Mouse (Mus musculus) liver, embryonic 16.5 days (tissue): ENCODE data around the gene Kcnv2. TPM values are rescaled to one million over a fixed set of nuclear protein-coding genes. Genes with fewer than 3 reads are reported as not detected.

Experiments used
- ATAC-seq: fragments of 200-750 bp; cut with Nextera tagmentation; 2 replicates; pipeline ENCODE4 v1.8.0; 2017; ENCODE audit warnings: low read depth, mild to moderate bottlenecking, moderate number of reproducible peaks, moderate library complexity
- H3K27ac ChIP-seq: fragments of 300-500 bp; sonication (generic); 2 replicates; pipeline ENCODE4 v1.5.1; 2014; ENCODE audit warnings: mild to moderate bottlenecking, low read length
- H3K27me3 ChIP-seq: fragments of 300-500 bp; sonication (generic); 2 replicates; pipeline ENCODE4 v1.6.1; 2014; ENCODE audit warnings: low read depth, low read length, mixed read lengths; ENCODE audit not compliant: control insufficient read depth, insufficient read depth
- H3K36me3 ChIP-seq: fragments of 300-500 bp; sonication (generic); 2 replicates; pipeline ENCODE4 v1.6.1; 2014; ENCODE audit warnings: mild to moderate bottlenecking; ENCODE audit not compliant: control insufficient read depth, insufficient read depth
- H3K4me1 ChIP-seq: fragments of 300-500 bp; sonication (generic); 2 replicates; pipeline ENCODE4 v1.6.1; 2014; ENCODE audit warnings: low read depth, low read length, mixed read lengths; ENCODE audit not compliant: control insufficient read depth
- H3K4me2 ChIP-seq: fragments of 300-500 bp; sonication (generic); 2 replicates; pipeline ENCODE4 v1.6.1; 2014; ENCODE audit warnings: low read depth, low read length, mixed read lengths
- H3K4me3 ChIP-seq: fragments of 300-500 bp; sonication (generic); 2 replicates; pipeline ENCODE4 v1.5.1; 2014; ENCODE audit warnings: low read depth, mild to moderate bottlenecking, low read length
- H3K9ac ChIP-seq: fragments of 300-500 bp; sonication (generic); 2 replicates; pipeline ENCODE4 v1.6.1; 2014; ENCODE audit warnings: low read depth, low read length
- H3K9me3 ChIP-seq: fragments of 300-500 bp; sonication (generic); replicated peaks from 2 replicates; pipeline ENCODE4 v1.6.1; 2016; ENCODE audit warnings: low read length; ENCODE audit not compliant: control insufficient read depth
- WGBS: fragments of 180-500 bp; shearing (Covaris S2); extraction: QIAGEN DNeasy Blood & Tissue Kit; methylation state at CpG from one replicate; pipeline ENCODE4 v1.1.7; 2014; ENCODE audit not compliant: insufficient replicate concordance; 5-methylcytosine and 5-hydroxymethylcytosine counted together
- polyA plus RNA-seq: library from polyadenylated mRNA; unstranded; fragments of >200 nt; fragmentation: Nextera tagmentation; extraction: Ambion mirVana; gene quantifications from 2 replicates; pipeline ENCODE4 v1.2.1, GENCODE M21; 2015

The Kcnv2 gene
- not detected in 2 replicates for polyA plus RNA-seq

GRCm38 (mm10) chr19:27322281-27322680 is at the start of gene Kcnv2:
TSS of gene Kcnv2 (plus strand) at chr19:27322588.
- no peak within 1 kb of the TSS for H3K4me2 ChIP-seq
- H3K36me3 ChIP-seq: no peaks in the 10 kb centered on the region
- H3K9ac ChIP-seq: no peak within 1 kb of the TSS
- H3K4me1 ChIP-seq: no peaks in the 10 kb centered on the region
- H3K4me3 ChIP-seq: no peak within 1 kb of the TSS
- no peaks in the 10 kb centered on the region for H3K9me3 ChIP-seq
- 47% methylated on average over 5 of the region's 5 CpGs for WGBS
- ATAC-seq: no peak
- H3K27ac ChIP-seq: no peak within 1 kb of the TSS
- H3K27me3 ChIP-seq: no peaks in the 10 kb centered on the region

DNA sequence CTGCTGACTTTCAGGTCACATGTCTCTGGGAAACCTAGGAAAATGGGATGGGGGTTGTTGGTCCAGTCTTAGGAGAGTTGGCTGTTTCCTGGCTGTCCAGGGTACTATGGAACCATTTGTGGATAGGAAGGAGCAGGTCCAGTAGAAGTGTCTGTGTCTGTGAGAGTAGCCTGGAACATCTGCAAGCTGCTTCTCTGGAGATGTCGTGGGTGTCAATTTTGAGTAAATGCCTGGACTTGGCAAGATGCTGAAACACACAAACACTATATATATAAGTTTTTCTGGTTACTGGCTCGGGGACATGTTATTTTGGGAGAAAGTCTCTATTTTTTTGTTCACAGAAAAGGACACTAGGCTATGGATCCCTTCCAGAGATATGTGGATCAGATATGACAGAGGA is 49.0 kb upstream of the Kcnv2 start:
- no peaks in the 10 kb centered on the region for H3K4me1 ChIP-seq
- H3K4me2 ChIP-seq: no peak overlapping the region
- H3K9ac ChIP-seq: no peak overlapping the region
- no peak overlapping the region for H3K4me3 ChIP-seq
- no peak for ATAC-seq
- H3K27me3 ChIP-seq: no peaks in the 10 kb centered on the region
- no peak overlapping the region for H3K27ac ChIP-seq
- 46% methylated on average over 2 of the region's 2 CpGs for WGBS
- H3K36me3 ChIP-seq: no peaks in the 10 kb centered on the region
- H3K9me3 ChIP-seq: no peaks in the 10 kb centered on the region

DNA sequence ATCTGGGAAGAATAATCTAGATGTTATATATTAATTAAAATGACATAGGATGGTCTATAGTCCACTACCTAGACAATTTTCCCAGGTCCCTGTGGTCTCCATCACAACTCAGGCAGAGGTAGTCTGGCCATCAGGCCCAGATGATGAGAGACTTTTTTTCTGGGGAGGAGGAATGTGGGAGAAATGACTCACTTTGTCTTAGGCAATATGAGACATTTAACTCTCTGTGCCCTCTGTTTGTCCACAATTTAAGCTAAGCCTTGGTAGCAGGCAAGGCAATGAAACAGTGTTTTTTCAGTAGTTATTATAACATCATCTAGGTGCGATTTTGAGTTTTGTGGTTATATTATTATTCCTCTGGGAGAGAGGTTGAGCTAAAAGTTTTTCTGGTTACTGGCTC is 48.0 kb upstream of the Kcnv2 start:
- H3K9me3 ChIP-seq: no peaks in the 10 kb centered on the region
- ATAC-seq: no peak
- WGBS: 52% methylated on average over 1 of the region's 1 CpGs

GRCm38 (mm10) chr19:27279174-27279573 is 43.2 kb upstream of the Kcnv2 start:
- no peaks in the 10 kb centered on the region for H3K4me1 ChIP-seq
- ATAC-seq: no peak
- no peak overlapping the region for H3K27ac ChIP-seq
- no peaks in the 10 kb centered on the region for H3K27me3 ChIP-seq
- H3K4me3 ChIP-seq: no peak overlapping the region
- H3K4me2 ChIP-seq: no peak overlapping the region
- H3K9ac ChIP-seq: no peak overlapping the region
- no peaks in the 10 kb centered on the region for H3K9me3 ChIP-seq
- 61% methylated on average over 2 of the region's 2 CpGs for WGBS
- H3K36me3 ChIP-seq: no peaks in the 10 kb centered on the region

More for the DNA sequence above, 48.0 kb upstream of the Kcnv2 start:
- no peak overlapping the region for H3K9ac ChIP-seq
- no peak overlapping the region for H3K4me2 ChIP-seq
- H3K4me1 ChIP-seq: no peaks in the 10 kb centered on the region
- no peaks in the 10 kb centered on the region for H3K36me3 ChIP-seq
- no peak overlapping the region for H3K4me3 ChIP-seq
- H3K27ac ChIP-seq: no peak overlapping the region
- H3K27me3 ChIP-seq: no peaks in the 10 kb centered on the region

DNA sequence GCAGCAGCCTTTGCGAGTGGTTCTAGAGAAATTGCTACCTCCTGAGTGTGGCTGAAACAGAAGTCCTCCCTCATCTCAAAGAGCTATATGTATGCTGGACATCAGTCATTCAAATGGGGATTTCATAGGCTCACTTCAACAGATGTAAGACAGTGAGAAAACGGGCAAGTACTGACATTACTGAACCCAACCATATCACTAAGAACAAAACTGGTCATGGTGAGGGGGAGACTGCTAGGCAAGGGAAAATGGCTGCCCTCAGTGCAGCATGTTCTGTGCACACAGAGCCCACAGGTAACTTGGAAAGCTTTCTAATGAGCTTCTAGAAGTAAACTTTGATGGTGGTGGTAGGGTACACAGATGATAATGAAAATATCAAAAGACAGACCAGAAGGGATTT is 12.3 kb upstream of the Kcnv2 start:
- H3K4me1 ChIP-seq: no peaks in the 10 kb centered on the region
- H3K36me3 ChIP-seq: no peaks in the 10 kb centered on the region
- WGBS: 58% methylated on average over 2 of the region's 2 CpGs
- H3K27me3 ChIP-seq: no peaks in the 10 kb centered on the region
- H3K9me3 ChIP-seq: no peaks in the 10 kb centered on the region
- no peak overlapping the region for H3K4me2 ChIP-seq
- no peak overlapping the region for H3K27ac ChIP-seq
- H3K9ac ChIP-seq: no peak overlapping the region
- H3K4me3 ChIP-seq: no peak overlapping the region
- ATAC-seq: no peak

- WGBS: 58% methylated on average over 3 of the region's 3 CpGs
Observed at GRCm38 (mm10) chr19:27311311-27311710, 11.1 kb upstream of the Kcnv2 start.

DNA sequence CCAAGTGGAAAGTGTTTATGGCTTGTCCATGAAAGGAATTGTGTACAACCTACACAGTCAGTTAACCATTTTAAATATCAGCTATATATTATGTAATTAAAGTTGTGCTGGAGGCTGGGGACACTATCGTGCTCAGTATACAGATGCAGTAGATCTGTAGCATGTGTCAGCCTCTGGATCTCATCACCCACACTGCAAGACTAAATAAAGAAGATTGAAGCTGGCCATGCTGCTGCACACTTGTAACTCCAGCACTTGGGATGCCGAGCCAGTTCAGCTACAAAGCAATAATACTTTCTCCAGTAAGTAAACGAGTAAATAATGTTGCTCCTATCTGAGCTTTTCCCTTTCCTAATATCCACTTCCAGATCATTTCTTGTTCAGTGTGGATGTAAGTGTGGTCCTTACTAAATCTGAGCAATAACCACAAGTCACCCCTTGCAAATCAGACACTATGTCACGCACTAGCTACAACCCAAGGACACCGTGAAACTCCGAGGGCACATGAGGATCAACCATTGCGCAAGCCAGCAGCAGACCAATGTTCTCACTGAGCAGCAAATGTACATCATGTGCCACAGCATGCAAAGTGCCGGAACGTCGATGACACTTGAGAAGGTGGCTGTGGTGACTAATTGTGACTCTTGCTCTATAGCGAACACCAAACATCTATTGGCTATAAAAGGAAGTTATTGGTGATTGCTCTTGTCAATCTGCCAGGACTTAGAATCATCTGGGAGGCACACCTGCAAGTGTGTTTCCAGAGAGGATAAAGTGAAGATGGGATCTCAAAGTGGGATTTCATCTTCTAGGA is 9.9 kb upstream of the Kcnv2 start:
- no peak overlapping the region for H3K4me3 ChIP-seq
- no peaks in the 10 kb centered on the region for H3K27me3 ChIP-seq
- no peaks in the 10 kb centered on the region for H3K9me3 ChIP-seq
- no peak overlapping the region for H3K9ac ChIP-seq
- ATAC-seq: peak; percentile 75
- no peaks in the 10 kb centered on the region for H3K36me3 ChIP-seq
- no peaks in the 10 kb centered on the region for H3K4me1 ChIP-seq
- 62% methylated on average over 11 of the region's 11 CpGs for WGBS
- no peak overlapping the region for H3K4me2 ChIP-seq
- no peak overlapping the region for H3K27ac ChIP-seq

More at GRCm38 (mm10) chr19:27311311-27311710, 11.1 kb upstream of the Kcnv2 start:
- H3K9me3 ChIP-seq: no peaks in the 10 kb centered on the region
- no peak overlapping the region for H3K9ac ChIP-seq
- H3K27ac ChIP-seq: no peak overlapping the region
- H3K27me3 ChIP-seq: no peaks in the 10 kb centered on the region
- H3K4me1 ChIP-seq: no peaks in the 10 kb centered on the region
- ATAC-seq: no peak
- H3K36me3 ChIP-seq: no peaks in the 10 kb centered on the region
- no peak overlapping the region for H3K4me3 ChIP-seq
- H3K4me2 ChIP-seq: no peak overlapping the region

GRCm38 (mm10) chr19:27313080-27313413 is 9.3 kb upstream of the Kcnv2 start:
- Histone ChIP-seq H3K4me1 (no peaks in the 10 kb centered on the region), H3K36me3 (no peaks in the 10 kb centered on the region), H3K9me3 (no peaks in the 10 kb centered on the region), H3K9ac (no peak overlapping the region), H3K27ac (no peak overlapping the region), H3K4me3 (no peak overlapping the region), H3K4me2 (no peak overlapping the region), H3K27me3 (no peaks in the 10 kb centered on the region)
- 48% methylated on average over 3 of the region's 3 CpGs for WGBS
- ATAC-seq: peak; percentile 19; the same call in 1 of the 2 replicates

DNA sequence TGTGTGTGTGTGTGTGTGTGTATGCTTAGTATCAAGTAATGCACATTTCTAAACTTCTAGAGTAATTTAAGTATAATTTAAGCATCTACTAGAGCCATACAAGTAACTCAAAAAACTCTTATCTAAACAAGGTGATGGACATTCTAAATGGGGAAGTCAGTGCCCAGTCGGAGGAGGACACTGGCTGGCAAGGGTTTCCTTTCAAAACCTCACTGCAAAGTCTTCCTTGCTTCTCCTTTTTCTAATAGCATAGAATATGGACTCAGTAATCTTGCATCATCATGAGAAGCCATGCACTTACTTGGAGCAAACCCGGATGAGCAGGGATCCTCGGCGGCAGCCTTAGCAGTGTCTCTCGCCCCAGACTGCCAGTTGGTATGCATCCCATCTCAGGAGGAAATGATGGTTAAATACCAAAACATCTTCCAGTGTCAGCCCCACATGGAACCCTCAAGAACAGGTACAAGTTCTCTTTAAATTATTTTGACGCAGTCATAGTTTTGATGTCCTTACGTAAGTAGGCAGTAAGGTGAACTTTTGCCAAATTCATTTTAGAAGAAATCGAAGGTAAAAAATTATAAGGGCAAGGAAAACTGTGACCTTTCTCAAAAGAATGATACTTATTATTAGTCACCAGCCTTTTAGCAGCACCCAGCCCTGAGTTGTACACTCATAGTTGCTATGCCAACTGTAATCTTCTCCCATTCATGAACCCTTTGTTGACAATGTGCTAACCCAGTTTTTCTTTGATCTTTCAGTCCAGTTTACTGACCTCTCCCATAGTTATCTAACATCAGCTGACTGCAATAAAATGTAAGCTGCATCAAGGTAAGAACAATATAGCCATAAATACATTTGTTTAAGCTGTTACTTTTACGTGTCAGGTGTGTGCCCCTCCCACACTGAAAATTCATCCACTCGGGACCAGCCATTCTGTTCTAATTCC is 5.8 kb upstream of the Kcnv2 start:
- ATAC-seq: peak; percentile 41; the same call in 1 of the 2 replicates
- WGBS: 44% methylated on average over 10 of the region's 10 CpGs
- Histone ChIP-seq H3K36me3 (no peaks in the 10 kb centered on the region), H3K4me3 (no peak overlapping the region), H3K4me2 (no peak overlapping the region), H3K4me1 (no peaks in the 10 kb centered on the region), H3K9me3 (no peaks in the 10 kb centered on the region), H3K27ac (no peak overlapping the region), H3K9ac (no peak overlapping the region), H3K27me3 (no peaks in the 10 kb centered on the region)
